Mouse (Mus musculus) CD4-positive helper T cell, adult 2 months (primary cell): Measurements from ENCODE around the gene Caap1.

Experiments
- DNase-seq: peaks from one replicate; pipeline ENCODE4 v3.0.0-alpha.2; 2012; ENCODE audit warnings: low read depth, missing footprints, low spot score

Gene Caap1

DNA sequence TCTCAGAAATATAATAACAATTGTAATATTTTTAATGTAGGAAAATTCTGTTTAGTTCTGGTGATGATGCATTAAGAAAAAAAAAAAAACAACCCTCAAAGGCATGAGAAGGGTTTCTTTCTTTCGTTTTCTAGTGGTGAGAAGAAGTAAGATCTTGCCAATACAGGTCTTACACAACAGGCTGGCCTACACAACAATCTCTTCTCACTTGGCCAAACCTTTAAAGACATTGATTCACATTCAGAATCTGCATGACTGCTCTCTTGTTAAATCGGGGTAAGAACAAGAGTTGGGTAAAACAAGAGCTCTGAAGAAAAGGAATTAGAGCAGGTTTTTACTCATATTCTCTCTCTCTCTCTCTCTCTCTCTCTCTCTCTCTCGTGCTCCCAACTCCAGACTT is 41.2 kb downstream of the Caap1 start:
- no peak for DNase-seq

DNA sequence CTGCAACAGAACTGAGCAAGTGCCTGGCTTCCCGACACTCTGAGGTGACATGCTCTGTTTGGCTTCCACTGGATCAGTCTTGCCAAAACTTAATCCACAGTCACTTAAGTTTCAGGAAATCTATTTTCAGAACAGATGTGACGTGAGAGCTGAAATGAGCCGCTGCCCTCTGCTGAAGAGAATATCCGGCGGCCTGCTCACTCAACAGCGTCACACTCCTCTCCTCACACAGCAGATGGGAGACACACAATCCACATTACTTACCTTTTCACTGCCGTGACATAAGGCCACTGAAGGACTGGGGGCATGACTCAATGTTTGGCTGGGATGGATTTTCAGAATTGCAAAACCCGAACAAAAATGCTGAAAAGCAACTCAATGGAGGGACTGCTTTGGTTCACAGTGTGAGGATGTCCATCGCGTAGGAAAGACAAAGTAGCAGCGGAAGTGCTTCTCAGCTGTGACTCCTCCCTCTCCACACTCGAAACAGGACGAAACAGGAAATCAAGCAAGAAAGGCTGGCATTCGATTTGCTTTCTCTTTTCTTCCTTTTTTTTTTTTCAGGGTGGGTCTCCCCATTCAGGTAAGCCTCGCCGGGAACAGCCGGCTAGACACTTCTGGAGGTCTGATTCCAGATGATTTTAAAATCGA is 79.7 kb downstream of the Caap1 start:
- DNase-seq: peak; percentile 21

DNA sequence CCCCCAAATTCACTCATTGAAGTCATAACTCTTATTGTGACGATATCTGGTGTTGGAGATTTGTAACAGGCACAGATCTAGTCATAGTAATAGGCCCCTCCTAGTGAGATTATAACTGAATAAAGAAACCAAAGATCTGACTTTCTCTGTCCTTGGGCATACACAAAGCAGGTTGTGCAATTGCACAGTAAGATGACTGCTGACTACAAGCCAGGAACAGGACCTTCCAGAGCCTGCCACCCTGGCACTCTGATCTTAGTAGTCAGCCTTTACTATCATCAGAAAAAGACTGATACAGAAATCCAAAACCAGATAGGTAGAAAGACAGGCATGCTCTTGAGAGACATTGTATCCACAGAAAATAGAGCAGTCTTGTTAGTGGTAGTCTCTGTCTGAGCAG is 83.3 kb downstream of the Caap1 start:
- no peak for DNase-seq

DNA sequence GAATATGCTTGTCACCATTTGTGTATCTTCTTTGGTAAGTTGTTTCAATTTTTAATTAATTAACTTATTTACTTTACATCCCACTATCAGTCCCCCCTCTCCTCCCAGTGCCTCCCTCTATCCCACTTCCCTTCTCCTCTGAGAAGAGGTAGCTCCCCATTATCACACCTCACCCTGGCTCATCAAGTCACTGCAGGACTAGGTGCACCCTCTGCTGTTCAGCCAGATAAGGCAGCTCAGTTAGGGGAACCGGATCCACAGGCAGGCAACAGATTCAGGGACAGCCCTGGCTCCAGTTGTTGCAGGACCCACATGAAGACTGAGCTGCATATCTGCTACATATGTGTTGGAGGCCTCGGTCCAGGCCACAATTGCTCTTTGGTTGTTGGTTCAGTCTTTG is 97.2 kb downstream of the Caap1 start:
- DNase-seq: no peak

DNA sequence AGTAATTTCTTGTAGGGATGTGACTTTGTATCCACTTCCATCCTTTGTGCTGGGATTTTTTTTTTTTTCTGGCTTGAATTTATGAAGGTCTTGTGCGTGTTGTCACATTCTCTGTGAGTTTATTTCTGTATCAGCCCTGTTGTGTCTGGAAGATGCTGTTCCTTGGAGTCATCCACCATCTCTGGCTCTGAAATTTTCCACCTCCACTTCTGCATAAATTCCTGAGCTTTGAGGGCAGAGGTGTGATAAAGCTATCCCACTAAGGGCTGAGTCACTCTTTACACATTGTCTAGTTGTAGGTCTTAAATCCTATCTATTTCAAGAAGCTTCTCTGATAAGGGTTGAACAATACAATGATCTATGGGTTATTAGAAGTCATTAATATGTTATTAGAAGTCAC is 101.7 kb downstream of the Caap1 start:
- no peak for DNase-seq
